Mouse (Mus musculus) activated CD4-positive, CD25-positive, alpha-beta regulatory T cell, adult 4 months (primary cell): ENCODE data around the gene Phyhipl. TPM values are rescaled to one million over a fixed set of nuclear protein-coding genes. Genes with fewer than 3 reads are reported as not detected.

Experiments used
- ATAC-seq: one replicate; pipeline ENCODE4 v1.8.0; 2017
- polyA plus RNA-seq, 2 experiments: library from polyadenylated mRNA; unstranded; fragments of 100-300 nt; shearing (Covaris generic); gene quantifications; one replicate each; pipeline ENCODE4 v1.2.1; 2017

Phyhipl gene
- polyA plus RNA-seq, 2 experiments from 2014 or later: not detected

GRCm38 (mm10) chr10:70631142-70631541, 24.6 kb downstream of the Phyhipl start:
- no peak for ATAC-seq

GRCm38 (mm10) chr10:70623461-70623860, 32.3 kb downstream of the Phyhipl start:
- ATAC-seq: no peak

- no peak for ATAC-seq
Observed at GRCm38 (mm10) chr10:70616377-70616776, 39.4 kb downstream of the Phyhipl start.

- ATAC-seq: no peak
Observed at GRCm38 (mm10) chr10:70611633-70612032, 44.1 kb downstream of the Phyhipl start.

- ATAC-seq: no peak
Observed at GRCm38 (mm10) chr10:70599925-70600305, 55.9 kb downstream of the Phyhipl start.

- no peak for ATAC-seq
Observed at GRCm38 (mm10) chr10:70599126-70599924, 56.4 kb downstream of the Phyhipl start.

- no peak for ATAC-seq
Observed at GRCm38 (mm10) chr10:70598516-70599125, 57.1 kb downstream of the Phyhipl start.

- ATAC-seq: no peak
Observed at GRCm38 (mm10) chr10:70598081-70598515, 57.7 kb downstream of the Phyhipl start.

- no peak for ATAC-seq
Observed at GRCm38 (mm10) chr10:70594007-70594406, 61.8 kb downstream of the Phyhipl start.

- no peak for ATAC-seq
Observed at GRCm38 (mm10) chr10:70586876-70587405, 68.8 kb downstream of the Phyhipl start.

- ATAC-seq: no peak
Observed at GRCm38 (mm10) chr10:70584171-70584570, 71.6 kb downstream of the Phyhipl start.

GRCm38 (mm10) chr10:70581556-70582211, 74.1 kb downstream of the Phyhipl start:
- ATAC-seq: no peak

- no peak for ATAC-seq
Observed at GRCm38 (mm10) chr10:70563636-70564035, 92.1 kb downstream of the Phyhipl start.

- no peak for ATAC-seq
Observed at GRCm38 (mm10) chr10:70552531-70552930, 103.2 kb downstream of the Phyhipl start.

- no peak for ATAC-seq
Observed at GRCm38 (mm10) chr10:70542857-70543256, 112.9 kb downstream of the Phyhipl start.

GRCm38 (mm10) chr10:70540456-70541195, 115.1 kb downstream of the Phyhipl start:
- ATAC-seq: no peak

- ATAC-seq: no peak
Observed at GRCm38 (mm10) chr10:70539251-70539650, 116.5 kb downstream of the Phyhipl start.

GRCm38 (mm10) chr10:70537694-70538093, 118.1 kb downstream of the Phyhipl start:
- no peak for ATAC-seq

GRCm38 (mm10) chr10:70535401-70535800, 120.4 kb downstream of the Phyhipl start:
- ATAC-seq: no peak

- no peak for ATAC-seq
Observed at GRCm38 (mm10) chr10:70534571-70534970, 121.2 kb downstream of the Phyhipl start.

- ATAC-seq: no peak
Observed at GRCm38 (mm10) chr10:70533986-70534385, 121.8 kb downstream of the Phyhipl start.

- ATAC-seq: no peak
Observed at GRCm38 (mm10) chr10:70533301-70533781, 122.4 kb downstream of the Phyhipl start.
